Mouse (Mus musculus): Measurements from ENCODE around the gene Gsdma2. TPM values are rescaled to one million over a fixed set of nuclear protein-coding genes. Genes with fewer than 3 reads are reported as not detected.
A peak's percentile ranks its signal among the peaks of the same experiment; 100 is the strongest.
"Not testable (repeated sequence)": the region's sequence is repeated elsewhere in the genome, so short reads cannot be mapped to it uniquely, and the experiment has no call there.

The Gsdma2 gene
- polyA plus RNA-seq, 1 experiment from 2014 or later = not detected

DNA sequence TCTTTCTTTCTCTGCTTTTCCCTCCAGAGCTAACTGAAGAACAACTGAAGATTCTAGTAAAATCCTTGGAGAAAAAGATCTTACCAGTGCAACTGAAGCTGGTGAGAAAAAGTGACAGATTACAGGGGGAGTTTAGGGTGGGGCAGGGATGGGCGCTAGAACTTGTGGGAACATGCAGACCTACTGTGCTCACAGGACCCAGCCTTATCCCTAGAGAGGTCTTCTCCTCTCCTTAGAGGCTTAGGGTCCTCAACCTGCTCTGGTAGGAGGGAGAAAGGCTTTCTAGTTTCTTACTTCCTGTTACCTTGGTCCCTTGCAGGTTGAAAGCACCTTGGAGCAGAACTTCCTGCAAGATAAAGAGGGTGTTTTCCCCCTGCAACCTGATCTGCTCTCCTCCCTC, 9.1 kb upstream of the Gsdma2 start:
- H3K27me3 ChIP-seq (ENCODE audit: control insufficient read depth, insufficient read depth, low read length) = no peaks in the 10 kb centered on the region
- no peak overlapping the region for H3K4me3 ChIP-seq (ENCODE audit: low read depth, low read length)
- H3K36me3 ChIP-seq (ENCODE audit: control insufficient read depth, insufficient read depth, low read length) = no peaks in the 10 kb centered on the region
- H3K9me3 ChIP-seq (ENCODE audit: control insufficient read depth, low read length) = no peaks in the 10 kb centered on the region
- 88% methylated on average over 1 of the region's 1 CpGs for WGBS
- no peak overlapping the region for H3K9ac ChIP-seq (ENCODE audit: low read length)
- H3K4me1 ChIP-seq (ENCODE audit: control insufficient read depth, insufficient read depth, low read length) = no peaks in the 10 kb centered on the region
- ATAC-seq (ENCODE audit: insufficient number of reproducible peaks, low FRiP score, low TSS enrichment, low read depth) (no peak), DNase-seq (ENCODE audit: low spot score) (no peak)
- no peak overlapping the region for H3K4me2 ChIP-seq (ENCODE audit: low read depth, severe bottlenecking)
- H3K27ac ChIP-seq (replicated peaks; ENCODE audit: low read depth, low read length) = no peak overlapping the region

- ATAC-seq (ENCODE audit: insufficient number of reproducible peaks, low FRiP score, low TSS enrichment, low read depth) (no peak), DNase-seq (ENCODE audit: low spot score) (no peak)
- 60% methylated on average over 5 of the region's 5 CpGs for WGBS
- Histone ChIP-seq H3K4me2 (ENCODE audit: low read depth, severe bottlenecking) (no peak overlapping the region), H3K27me3 (ENCODE audit: control insufficient read depth, insufficient read depth, low read length) (no peaks in the 10 kb centered on the region), H3K36me3 (ENCODE audit: control insufficient read depth, insufficient read depth, low read length) (no peaks in the 10 kb centered on the region), H3K9me3 (ENCODE audit: control insufficient read depth, low read length) (no peaks in the 10 kb centered on the region), H3K27ac (replicated peaks; ENCODE audit: low read depth, low read length) (no peak overlapping the region), H3K9ac (ENCODE audit: low read length) (no peak overlapping the region), H3K4me1 (ENCODE audit: control insufficient read depth, insufficient read depth, low read length) (no peaks in the 10 kb centered on the region), H3K4me3 (ENCODE audit: low read depth, low read length) (no peak overlapping the region)
These were observed 6.5 kb upstream of the Gsdma2 start for GRCm38 (mm10) chr11:98640091-98640490.

DNA sequence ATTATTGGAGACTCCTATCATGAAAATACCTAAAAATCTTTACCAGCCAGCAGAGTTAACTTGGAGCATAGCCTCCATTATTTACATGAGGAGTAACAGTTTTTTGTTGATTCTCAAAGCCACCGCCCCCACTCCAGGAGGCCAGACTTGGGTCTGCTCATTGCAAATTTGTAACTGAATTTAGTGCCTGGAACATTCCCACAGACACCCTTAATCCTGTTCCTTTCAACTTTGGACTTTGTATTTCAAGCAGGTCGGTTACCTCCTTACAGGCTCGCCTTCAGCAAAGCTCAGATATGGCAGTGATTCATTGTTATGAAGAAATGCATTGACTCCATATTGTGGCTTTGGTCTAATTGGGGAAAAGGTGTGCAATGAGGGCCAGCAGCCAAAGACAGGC, 1.8 kb upstream of the Gsdma2 start:
- no peaks in the 10 kb centered on the region for H3K9me3 ChIP-seq (ENCODE audit: control insufficient read depth, low read length)
- no peak for DNase-seq (ENCODE audit: low spot score)
- no peak for ATAC-seq (ENCODE audit: insufficient number of reproducible peaks, low FRiP score, low TSS enrichment, low read depth)
- H3K4me2 ChIP-seq (ENCODE audit: low read depth, severe bottlenecking) = no peak overlapping the region
- H3K36me3 ChIP-seq (ENCODE audit: control insufficient read depth, insufficient read depth, low read length) = no peaks in the 10 kb centered on the region
- 80% methylated on average over 3 of the region's 3 CpGs for WGBS
- H3K9ac ChIP-seq (ENCODE audit: low read length) = no peak overlapping the region
- H3K4me1 ChIP-seq (ENCODE audit: control insufficient read depth, insufficient read depth, low read length) = no peaks in the 10 kb centered on the region
- no peak overlapping the region for H3K4me3 ChIP-seq (ENCODE audit: low read depth, low read length)
- H3K27ac ChIP-seq (replicated peaks; ENCODE audit: low read depth, low read length) = no peak overlapping the region
- H3K27me3 ChIP-seq (ENCODE audit: control insufficient read depth, insufficient read depth, low read length) = no peaks in the 10 kb centered on the region

GRCm38 (mm10) chr11:98645946-98646345, 613 bp upstream of the Gsdma2 start:
- Histone ChIP-seq H3K9me3 (ENCODE audit: control insufficient read depth, low read length) (no peaks in the 10 kb centered on the region), H3K4me3 (ENCODE audit: low read depth, low read length) (no peak overlapping the region), H3K9ac (ENCODE audit: low read length) (no peak overlapping the region), H3K27ac (replicated peaks; ENCODE audit: low read depth, low read length) (no peak overlapping the region), H3K4me2 (ENCODE audit: low read depth, severe bottlenecking) (no peak overlapping the region), H3K4me1 (ENCODE audit: control insufficient read depth, insufficient read depth, low read length) (no peaks in the 10 kb centered on the region), H3K36me3 (ENCODE audit: control insufficient read depth, insufficient read depth, low read length) (no peaks in the 10 kb centered on the region), H3K27me3 (ENCODE audit: control insufficient read depth, insufficient read depth, low read length) (no peaks in the 10 kb centered on the region)
- ATAC-seq (ENCODE audit: insufficient number of reproducible peaks, low FRiP score, low TSS enrichment, low read depth) (no peak), DNase-seq (ENCODE audit: low spot score) (no peak)
- WGBS = 83% methylated on average over 2 of the region's 2 CpGs

- H3K27me3 ChIP-seq (ENCODE audit: control insufficient read depth, insufficient read depth, low read length); ATAC-seq (ENCODE audit: insufficient number of reproducible peaks, low FRiP score, low TSS enrichment, low read depth); H3K9me3 ChIP-seq (ENCODE audit: control insufficient read depth, low read length); H3K36me3 ChIP-seq (ENCODE audit: control insufficient read depth, insufficient read depth, low read length); H3K4me1 ChIP-seq (ENCODE audit: control insufficient read depth, insufficient read depth, low read length); H3K9ac ChIP-seq (ENCODE audit: low read length); H3K4me3 ChIP-seq (ENCODE audit: low read depth, low read length); H3K27ac ChIP-seq (replicated peaks; ENCODE audit: low read depth, low read length); H3K4me2 ChIP-seq (ENCODE audit: low read depth, severe bottlenecking): not testable (repeated sequence)
- peak; percentile 61 for DNase-seq (ENCODE audit: low spot score)
- WGBS = 14% methylated on average over 7 of the region's 7 CpGs
These were observed 8.5 kb downstream of the Gsdma2 start for GRCm38 (mm10) chr11:98655076-98655475.

- Histone ChIP-seq H3K9me3 (ENCODE audit: control insufficient read depth, low read length) (no peaks in the 10 kb centered on the region), H3K4me2 (ENCODE audit: low read depth, severe bottlenecking) (no peak overlapping the region), H3K9ac (ENCODE audit: low read length) (no peak overlapping the region), H3K4me3 (ENCODE audit: low read depth, low read length) (no peak overlapping the region), H3K27ac (replicated peaks; ENCODE audit: low read depth, low read length) (no peak overlapping the region), H3K27me3 (ENCODE audit: control insufficient read depth, insufficient read depth, low read length) (no peaks in the 10 kb centered on the region), H3K36me3 (ENCODE audit: control insufficient read depth, insufficient read depth, low read length) (no peaks in the 10 kb centered on the region), H3K4me1 (ENCODE audit: control insufficient read depth, insufficient read depth, low read length) (no peaks in the 10 kb centered on the region)
- no peak for ATAC-seq (ENCODE audit: insufficient number of reproducible peaks, low FRiP score, low TSS enrichment, low read depth)
- DNase-seq (ENCODE audit: low spot score) = peak; percentile 38
- WGBS = 10% methylated on average over 6 of the region's 6 CpGs
These were observed 14.0 kb downstream of the Gsdma2 start for GRCm38 (mm10) chr11:98660517-98660916.

DNA sequence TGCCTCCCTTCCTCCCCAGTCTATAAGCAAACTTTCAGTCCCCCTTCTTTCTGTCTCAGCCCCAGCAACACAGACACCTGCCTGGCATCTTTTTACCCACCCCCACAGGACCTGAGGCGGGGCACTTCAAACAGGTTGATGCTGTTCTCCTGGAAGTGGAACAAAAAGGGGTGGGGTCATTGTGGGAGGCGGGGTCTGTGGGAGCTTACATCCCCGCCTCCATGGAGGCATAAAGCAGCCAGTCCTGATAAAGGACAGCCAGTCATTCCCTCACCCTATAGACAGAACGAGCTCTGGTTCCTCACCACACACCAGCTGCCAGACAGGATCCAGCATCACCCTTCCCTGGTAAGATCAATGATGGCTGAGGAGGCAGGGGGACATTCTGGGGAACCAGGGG, 17.5 kb downstream of the Gsdma2 start, which contains the start of gene Gsdma:
TSS of gene Gsdma (plus strand) at position 261 of the 400 bp plus-strand sequence.
- no peak for ATAC-seq (ENCODE audit: insufficient number of reproducible peaks, low FRiP score, low TSS enrichment, low read depth)

DNA sequence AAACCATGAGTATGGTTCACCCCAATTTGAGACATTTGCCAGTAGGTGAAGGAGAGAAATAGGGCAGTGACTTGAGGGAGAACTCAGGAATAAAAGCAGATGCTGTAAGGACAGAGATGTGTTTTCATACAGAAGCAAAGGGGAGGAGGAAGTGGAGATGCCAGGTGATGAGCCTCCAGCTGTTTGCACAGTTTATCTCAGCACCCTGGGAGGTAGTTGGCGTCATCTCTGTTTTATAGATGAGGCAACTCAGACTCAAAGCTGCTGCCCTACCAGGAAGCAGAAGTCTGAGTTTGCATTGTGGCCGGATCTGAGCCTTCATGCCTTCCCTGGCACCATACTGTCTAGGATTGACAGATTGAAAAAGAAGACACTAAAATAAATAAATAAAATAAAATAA, 22.4 kb downstream of the Gsdma2 start:
- H3K9ac ChIP-seq (ENCODE audit: low read length) = no peak overlapping the region
- no peak overlapping the region for H3K4me3 ChIP-seq (ENCODE audit: low read depth, low read length)
- no peak for DNase-seq (ENCODE audit: low spot score)
- no peak for ATAC-seq (ENCODE audit: insufficient number of reproducible peaks, low FRiP score, low TSS enrichment, low read depth)
- H3K4me1 ChIP-seq (ENCODE audit: control insufficient read depth, insufficient read depth, low read length) = no peaks in the 10 kb centered on the region
- H3K27ac ChIP-seq (replicated peaks; ENCODE audit: low read depth, low read length) = no peak overlapping the region
- no peaks in the 10 kb centered on the region for H3K9me3 ChIP-seq (ENCODE audit: control insufficient read depth, low read length)
- 76% methylated on average over 2 of the region's 2 CpGs for WGBS
- no peaks in the 10 kb centered on the region for H3K36me3 ChIP-seq (ENCODE audit: control insufficient read depth, insufficient read depth, low read length)
- no peak overlapping the region for H3K4me2 ChIP-seq (ENCODE audit: low read depth, severe bottlenecking)
- no peaks in the 10 kb centered on the region; the same call in 1 of the 2 replicates for H3K27me3 ChIP-seq (ENCODE audit: control insufficient read depth, insufficient read depth, low read length)

More for the DNA sequence above, 17.5 kb downstream of the Gsdma2 start, which contains the start of gene Gsdma:
- H3K27me3 ChIP-seq (ENCODE audit: control insufficient read depth, insufficient read depth, low read length) = no peaks in the 10 kb centered on the region; the same call in 1 of the 2 replicates
- WGBS = 22% methylated on average over 4 of the region's 4 CpGs
- no peaks in the 10 kb centered on the region for H3K4me1 ChIP-seq (ENCODE audit: control insufficient read depth, insufficient read depth, low read length)
- no peak within 1 kb of the TSS for H3K9ac ChIP-seq (ENCODE audit: low read length)
- H3K4me3 ChIP-seq (ENCODE audit: low read depth, low read length) = no peak within 1 kb of the TSS
- H3K4me2 ChIP-seq (ENCODE audit: low read depth, severe bottlenecking) = no peak within 1 kb of the TSS
- H3K9me3 ChIP-seq (ENCODE audit: control insufficient read depth, low read length) = no peaks in the 10 kb centered on the region
- DNase-seq (ENCODE audit: low spot score) = no peak
- H3K36me3 ChIP-seq (ENCODE audit: control insufficient read depth, insufficient read depth, low read length) = no peaks in the 10 kb centered on the region
- H3K27ac ChIP-seq (replicated peaks; ENCODE audit: low read depth, low read length) = no peak within 1 kb of the TSS

DNA sequence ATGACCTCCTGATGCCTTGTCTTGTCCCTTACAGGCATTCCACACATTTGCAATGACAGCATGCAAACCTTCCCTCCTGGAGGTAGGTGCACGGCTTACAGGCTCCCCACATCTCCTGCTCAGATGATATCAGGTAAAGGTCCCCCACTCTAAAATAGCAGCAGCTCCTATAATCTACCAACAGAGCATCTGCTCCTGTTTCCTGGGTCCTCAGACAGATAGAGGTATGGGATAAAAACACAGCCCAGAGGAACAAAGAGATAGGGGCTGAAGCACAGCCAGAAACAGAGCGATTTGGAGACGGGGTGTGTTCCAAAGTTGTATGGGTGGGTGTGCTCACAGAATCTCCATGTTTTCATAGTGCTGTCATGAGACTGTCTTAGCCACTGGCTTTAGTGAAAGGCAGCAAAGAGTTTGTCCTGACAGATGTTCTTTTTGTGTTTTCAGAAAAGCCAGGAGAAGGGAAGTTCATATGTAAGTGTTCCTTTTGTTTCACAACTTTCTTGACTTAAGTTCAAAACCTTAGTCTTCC, 24.8 kb downstream of the Gsdma2 start:
- no peaks in the 10 kb centered on the region; the same call in 1 of the 2 replicates for H3K27me3 ChIP-seq (ENCODE audit: control insufficient read depth, insufficient read depth, low read length)
- no peak overlapping the region for H3K9ac ChIP-seq (ENCODE audit: low read length)
- H3K36me3 ChIP-seq (ENCODE audit: control insufficient read depth, insufficient read depth, low read length) = no peaks in the 10 kb centered on the region
- DNase-seq (ENCODE audit: low spot score) (no peak), ATAC-seq (ENCODE audit: insufficient number of reproducible peaks, low FRiP score, low TSS enrichment, low read depth) (no peak)
- H3K4me2 ChIP-seq (ENCODE audit: low read depth, severe bottlenecking) = no peak overlapping the region
- no peaks in the 10 kb centered on the region for H3K9me3 ChIP-seq (ENCODE audit: control insufficient read depth, low read length)
- H3K27ac ChIP-seq (replicated peaks; ENCODE audit: low read depth, low read length) = no peak overlapping the region
- 77% methylated on average over 3 of the region's 3 CpGs for WGBS
- H3K4me3 ChIP-seq (ENCODE audit: low read depth, low read length) = no peak overlapping the region
- H3K4me1 ChIP-seq (ENCODE audit: control insufficient read depth, insufficient read depth, low read length) = no peaks in the 10 kb centered on the region
